Mouse (Mus musculus) bone marrow, adult 2 months (tissue): Measurements from ENCODE around the gene Ltn1.

Experiments
- CTCF ChIP-seq: fragments of 200-500 bp; IDR thresholded peaks from 2 replicates; pipeline ENCODE4 v1.5.1; 2011; ENCODE audit warnings: low read length, control low read depth; ENCODE audit not compliant: control insufficient read depth, insufficient read depth
- POLR2A ChIP-seq: fragments of 200-500 bp; IDR thresholded peaks from 2 replicates; pipeline ENCODE4 v1.6.1; 2011; ENCODE audit warnings: low read depth, mild to moderate bottlenecking, control low read depth, low read length, borderline replicate concordance; ENCODE audit not compliant: control insufficient read depth

DNA sequence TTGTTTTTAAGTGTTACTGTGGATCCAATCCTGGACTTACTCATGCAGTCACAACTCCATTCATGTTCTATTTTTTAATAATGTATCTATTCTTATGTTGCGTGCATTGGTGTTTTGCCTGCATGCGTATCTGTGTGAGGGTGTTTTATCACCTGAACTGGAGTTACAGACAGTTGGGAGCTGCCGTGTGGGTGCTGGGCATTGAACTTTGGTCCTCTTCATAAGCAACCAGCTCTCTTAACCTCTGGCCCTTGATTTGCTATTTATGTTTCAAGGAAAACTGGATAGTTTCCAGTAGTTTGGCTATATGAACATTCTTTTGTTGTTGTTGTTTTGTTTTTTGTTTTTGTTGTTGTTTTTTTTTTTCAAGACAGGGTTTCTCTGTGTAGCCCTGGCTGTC is 13.1 kb upstream of the Ltn1 start:
- TF ChIP-seq CTCF (no peak), POLR2A (no peak)
